Mouse (Mus musculus) heart, adult 2 months (tissue): Measurements from ENCODE around the gene Ezr. TPM values are rescaled to one million over a fixed set of nuclear protein-coding genes. Genes with fewer than 3 reads are reported as not detected.
"Not testable (repeated sequence)": the region's sequence is repeated elsewhere in the genome, so short reads cannot be mapped to it uniquely, and the experiment has no call there.

ENCODE experiments used
- DNase-seq, 2 experiments: peaks; one replicate each; pipeline ENCODE4 v3.0.0; 2021
- H3K27ac ChIP-seq: fragments of 200-600 bp; 2 replicates; pipeline ENCODE4 v1.8.1; 2022
- H3K27me3 ChIP-seq: fragments of 200-500 bp; 2 replicates; pipeline ENCODE4 v1.6.1; 2012; ENCODE audit warnings: mild to moderate bottlenecking, low read length, inconsistent platforms, mixed read lengths; ENCODE audit not compliant: control insufficient read depth, insufficient read depth
- H3K36me3 ChIP-seq: fragments of 200-500 bp; 2 replicates; pipeline ENCODE4 v1.6.1; 2012; ENCODE audit warnings: low read length, inconsistent platforms; ENCODE audit not compliant: control insufficient read depth, insufficient read depth
- H3K4me1 ChIP-seq: fragments of 200-500 bp; 2 replicates; pipeline ENCODE4 v1.6.1; 2011; ENCODE audit warnings: low read length; ENCODE audit not compliant: control insufficient read depth, insufficient read depth
- H3K4me3 ChIP-seq: fragments of 200-600 bp; 2 replicates; pipeline ENCODE4 v1.8.1; 2022
- H3K79me2 ChIP-seq: fragments of 200-500 bp; replicated peaks from 2 replicates; pipeline ENCODE4 v1.6.1; 2012; ENCODE audit warnings: mild to moderate bottlenecking, inconsistent platforms, low read length, moderate library complexity, mixed read lengths; ENCODE audit not compliant: control insufficient read depth, insufficient read depth
- H3K9ac ChIP-seq: fragments of 200-500 bp; 2 replicates; pipeline ENCODE4 v1.6.1; 2012; ENCODE audit warnings: low read depth, mild to moderate bottlenecking, control low read depth, inconsistent platforms, low read length, mixed read lengths
- CTCF ChIP-seq: fragments of 200-600 bp; IDR thresholded peaks from 2 replicates; pipeline ENCODE4 v1.8.1; 2022; ENCODE audit warnings: antibody characterized with exemption, mild to moderate bottlenecking, moderate library complexity
- EP300 ChIP-seq: fragments of 200-500 bp; IDR thresholded peaks from 2 replicates; pipeline ENCODE4 v1.6.1; 2011; ENCODE audit warnings: low read depth, low read length, control low read depth; ENCODE audit not compliant: insufficient read depth
- POLR2A ChIP-seq: fragments of 200-500 bp; IDR thresholded peaks from 2 replicates; pipeline ENCODE4 v1.6.1; 2011; ENCODE audit warnings: mild to moderate bottlenecking, low read depth, low read length, control low read depth; ENCODE audit not compliant: insufficient read depth
- WGBS: fragments of 180-500 bp; shearing (Covaris S2); methylation state at CpG from one replicate; pipeline ENCODE4 v1.1.7; 2018; 5-methylcytosine and 5-hydroxymethylcytosine counted together
- intact Hi-C: fragments of 180-260 bp; cut with DNase I; formaldehyde crosslinking; loops from one replicate; pipeline ENCODE4 v1.15.1; 2025
- polyA plus RNA-seq: library from polyadenylated mRNA; depleted of rRNA; stranded (reverse); fragments of >200 nt; gene quantifications from 2 replicates; pipeline ENCODE4 v1.2.3, GENCODE M21; 2012
- total RNA-seq, 2 experiments: library from RNA; stranded (reverse); gene quantifications; 2 replicates each; pipeline ENCODE4 v1.2.3; 2021

Gene Ezr
- total and polyA plus RNA-seq, 3 experiments, result 24.2 to 35.7 (median 33.4) TPM

- H3K79me2 ChIP-seq, result no peaks in the 10 kb centered on the region
- intact Hi-C loops, result no loop called here
- no peak overlapping the region for H3K27ac ChIP-seq
- TF ChIP-seq CTCF, result no peak
- no peak for TF ChIP-seq POLR2A
- no peak for TF ChIP-seq EP300
- H3K9ac ChIP-seq, result no peak overlapping the region
- H3K4me3 ChIP-seq, result no peak overlapping the region
- H3K4me1 ChIP-seq, result no peaks in the 10 kb centered on the region
- 80% methylated on average over 8 of the region's 8 CpGs for WGBS
- no peaks in the 10 kb centered on the region for H3K27me3 ChIP-seq
- no peak for DNase-seq
- no peaks in the 10 kb centered on the region for H3K36me3 ChIP-seq
These were observed 51.5 kb downstream of the Ezr start for GRCm38 (mm10) chr17:6731132-6731531.

- 14% methylated on average over 6 of the region's 6 CpGs for WGBS
- intact Hi-C loops, result no loop called here
- no peaks in the 10 kb centered on the region for H3K36me3 ChIP-seq
- H3K27me3 ChIP-seq, result no peaks in the 10 kb centered on the region
- TF ChIP-seq POLR2A, result no peak
- no peak for TF ChIP-seq CTCF
- no peak for TF ChIP-seq EP300
- no peak overlapping the region for H3K27ac ChIP-seq
- H3K4me1 ChIP-seq, result no peaks in the 10 kb centered on the region
- no peak for DNase-seq
- no peak overlapping the region for H3K9ac ChIP-seq
- no peaks in the 10 kb centered on the region for H3K79me2 ChIP-seq
- H3K4me3 ChIP-seq, result no peak overlapping the region
These were observed 53.3 kb downstream of the Ezr start for GRCm38 (mm10) chr17:6729244-6729742.

GRCm38 (mm10) chr17:6727996-6728610 lies 54.5 kb downstream of the Ezr start:
- Histone ChIP-seq H3K9ac (no peak overlapping the region), H3K4me1 (no peaks in the 10 kb centered on the region), H3K4me3 (no peak overlapping the region), H3K79me2 (no peaks in the 10 kb centered on the region), H3K36me3 (no peaks in the 10 kb centered on the region), H3K27ac (no peak overlapping the region), H3K27me3 (no peaks in the 10 kb centered on the region)
- intact Hi-C loops, result no loop called here
- no peak for DNase-seq
- TF ChIP-seq EP300, result no peak
- TF ChIP-seq POLR2A, result no peak
- TF ChIP-seq CTCF, result no peak
- WGBS, result 97% methylated on average over 12 of the region's 12 CpGs

DNA sequence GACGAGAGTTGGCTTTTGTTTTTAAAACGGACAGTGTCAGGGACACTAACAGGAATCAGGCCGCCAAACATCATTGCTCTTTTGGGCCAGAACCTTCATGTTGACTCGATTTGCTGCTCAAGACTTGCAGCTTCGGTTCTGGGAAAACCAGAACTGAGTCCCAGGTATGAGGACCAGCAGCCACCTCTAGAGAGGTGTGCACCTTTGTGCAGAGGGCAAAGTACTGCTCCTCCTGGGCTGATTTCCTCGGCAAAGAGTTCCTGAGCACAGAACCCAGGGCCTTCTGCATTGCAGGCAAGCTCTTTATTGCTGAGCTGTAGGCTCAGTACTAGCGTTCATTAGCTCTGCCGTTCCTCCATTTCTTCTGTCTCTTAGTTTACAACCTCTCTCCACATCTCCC lies 68.6 kb downstream of the Ezr start:
- H3K4me3 ChIP-seq, H3K27ac ChIP-seq, intact Hi-C loops, H3K27me3 ChIP-seq, H3K4me1 ChIP-seq, H3K9ac ChIP-seq, H3K36me3 ChIP-seq, DNase-seq, H3K79me2 ChIP-seq: not testable (repeated sequence)
- WGBS, result 84% methylated on average over 8 of the region's 8 CpGs

GRCm38 (mm10) chr17:6713483-6713882 lies 69.1 kb downstream of the Ezr start:
- H3K27ac ChIP-seq, H3K4me3 ChIP-seq, H3K4me1 ChIP-seq, H3K79me2 ChIP-seq, intact Hi-C loops, H3K27me3 ChIP-seq, H3K36me3 ChIP-seq, DNase-seq, H3K9ac ChIP-seq: not testable (repeated sequence)
- 43% methylated on average over 2 of the region's 2 CpGs for WGBS

GRCm38 (mm10) chr17:6708194-6708593 lies 74.4 kb downstream of the Ezr start:
- intact Hi-C loops, H3K4me1 ChIP-seq, H3K9ac ChIP-seq, H3K4me3 ChIP-seq, H3K27me3 ChIP-seq, H3K79me2 ChIP-seq, DNase-seq, H3K27ac ChIP-seq, H3K36me3 ChIP-seq: not testable (repeated sequence)
- WGBS, result 83% methylated on average over 2 of the region's 2 CpGs

GRCm38 (mm10) chr17:6707422-6707821 lies 75.2 kb downstream of the Ezr start:
- DNase-seq, intact Hi-C loops, H3K27ac ChIP-seq, H3K9ac ChIP-seq, H3K36me3 ChIP-seq, H3K4me1 ChIP-seq, H3K4me3 ChIP-seq, H3K27me3 ChIP-seq, H3K79me2 ChIP-seq: not testable (repeated sequence)
- WGBS, result 86% methylated on average over 5 of the region's 5 CpGs

DNA sequence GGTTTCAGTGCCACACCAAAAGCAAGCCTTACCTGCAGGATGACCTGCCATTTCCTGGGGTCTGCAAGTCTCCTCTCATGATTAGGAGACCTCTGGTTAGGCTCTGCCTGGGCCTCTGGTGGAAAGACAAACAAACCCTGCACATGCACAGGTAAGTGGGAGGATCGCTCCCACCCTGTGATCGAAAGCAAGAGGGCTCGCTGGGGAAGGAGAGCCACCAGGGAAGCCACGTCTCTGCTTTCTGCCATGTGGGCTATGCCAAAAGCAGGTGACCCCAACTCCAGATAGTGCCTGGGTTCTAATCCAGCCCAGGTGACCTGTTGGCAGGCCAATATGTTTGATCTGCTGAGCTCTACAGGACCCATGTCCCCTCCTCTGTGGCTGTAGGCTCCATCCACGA lies 76.1 kb downstream of the Ezr start:
- H3K36me3 ChIP-seq, H3K79me2 ChIP-seq, H3K9ac ChIP-seq, intact Hi-C loops, H3K4me1 ChIP-seq, H3K27ac ChIP-seq, H3K4me3 ChIP-seq, H3K27me3 ChIP-seq, DNase-seq: not testable (repeated sequence)
- 86% methylated on average over 5 of the region's 5 CpGs for WGBS

DNA sequence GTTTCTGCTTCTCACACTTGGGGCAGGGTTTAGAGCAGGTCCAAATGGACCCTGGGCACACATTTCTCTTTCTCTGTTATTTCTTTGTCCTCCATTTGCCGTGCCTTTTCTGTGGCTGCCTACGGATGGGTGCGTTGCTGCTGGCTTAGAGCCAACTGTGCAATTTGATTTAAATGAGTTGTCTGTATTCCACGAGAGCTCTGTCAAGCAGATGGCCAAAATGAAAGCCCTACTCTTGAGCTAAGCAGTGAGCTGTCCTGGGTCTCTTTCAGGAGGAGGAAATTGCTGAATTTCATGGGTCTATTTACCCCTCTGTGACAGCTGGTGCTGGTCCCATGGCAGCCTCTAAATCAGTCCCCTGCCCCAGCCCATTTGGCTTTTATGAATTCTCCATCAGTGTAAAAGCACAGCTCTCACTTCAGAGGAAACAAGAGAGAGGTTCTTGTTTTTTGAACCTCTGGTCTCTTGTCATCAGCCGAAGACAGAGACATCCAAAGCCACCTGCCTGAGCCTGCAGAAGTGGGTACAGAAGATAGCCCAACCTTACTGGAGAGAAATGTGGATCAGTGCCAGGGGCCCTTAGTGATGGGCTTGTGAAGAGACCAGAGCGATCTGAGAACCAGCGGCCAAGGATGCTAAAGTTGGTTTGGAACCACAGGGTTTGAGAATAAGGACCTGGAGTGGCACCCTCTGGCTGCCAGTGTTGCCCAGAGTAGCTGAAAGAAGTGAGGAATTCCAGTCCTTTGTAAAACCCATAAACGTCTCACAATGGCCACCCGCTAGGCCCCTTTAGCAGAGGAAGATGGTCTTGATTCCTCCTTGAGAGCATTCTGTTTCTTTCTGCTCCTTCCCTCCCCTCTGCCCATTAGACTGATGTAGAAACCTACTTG lies 79.0 kb downstream of the Ezr start:
- H3K27me3 ChIP-seq, intact Hi-C loops, H3K36me3 ChIP-seq, H3K79me2 ChIP-seq, H3K27ac ChIP-seq, H3K4me1 ChIP-seq, DNase-seq, H3K9ac ChIP-seq, H3K4me3 ChIP-seq: not testable (repeated sequence)
- 67% methylated on average over 9 of the region's 9 CpGs for WGBS
